Mouse (Mus musculus) neural tube, embryonic 14.5 days (tissue): Measurements from ENCODE around the gene Gm17949. TPM values are rescaled to one million over a fixed set of nuclear protein-coding genes. Genes with fewer than 3 reads are reported as not detected.
"Not testable (repeated sequence)": the region's sequence is repeated elsewhere in the genome, so short reads cannot be mapped to it uniquely, and the experiment has no call there.

ENCODE experiments used
- ATAC-seq: fragments of 200-750 bp; cut with Nextera tagmentation; 2 replicates; pipeline ENCODE4 v1.8.0; 2017; ENCODE audit warnings: low read depth, mild to moderate bottlenecking, moderate TSS enrichment, moderate library complexity
- H3K27ac ChIP-seq: fragments of 300-500 bp; sonication (generic); 2 replicates; pipeline ENCODE4 v1.5.1; 2014; ENCODE audit warnings: low read depth, mild to moderate bottlenecking, control low read depth, low read length, moderate library complexity, mixed read lengths
- H3K27me3 ChIP-seq: fragments of 300-500 bp; sonication (generic); 2 replicates; pipeline ENCODE4 v1.6.1; 2014; ENCODE audit warnings: low read length; ENCODE audit not compliant: control insufficient read depth, insufficient read depth
- H3K36me3 ChIP-seq: fragments of 300-500 bp; sonication (generic); 2 replicates; pipeline ENCODE4 v1.6.1; 2014; ENCODE audit warnings: low read length, mixed read lengths; ENCODE audit not compliant: control insufficient read depth, insufficient read depth
- H3K4me1 ChIP-seq: fragments of 300-500 bp; sonication (generic); 2 replicates; pipeline ENCODE4 v1.6.1; 2014; ENCODE audit warnings: low read length; ENCODE audit not compliant: control insufficient read depth, insufficient read depth
- H3K4me2 ChIP-seq: fragments of 300-500 bp; sonication (generic); 2 replicates; pipeline ENCODE4 v1.6.1; 2014; ENCODE audit warnings: mild to moderate bottlenecking, low read depth, low read length, control low read depth
- H3K4me3 ChIP-seq: fragments of 300-500 bp; sonication (generic); 2 replicates; pipeline ENCODE4 v1.5.1; 2014; ENCODE audit warnings: low read depth, low read length, control low read depth, mixed read lengths
- H3K9ac ChIP-seq: fragments of 300-500 bp; sonication (generic); replicated peaks from 2 replicates; pipeline ENCODE4 v1.6.1; 2014; ENCODE audit warnings: low read depth, mild to moderate bottlenecking, control low read depth, low read length, mixed read lengths
- H3K9me3 ChIP-seq: fragments of 300-500 bp; sonication (generic); 2 replicates; pipeline ENCODE4 v1.6.1; 2016; ENCODE audit warnings: low read length; ENCODE audit not compliant: control insufficient read depth
- WGBS: fragments of 180-500 bp; shearing (Covaris S2); extraction: QIAGEN DNeasy Blood & Tissue Kit; methylation state at CpG from one replicate; pipeline ENCODE4 v1.1.7; 2014; 5-methylcytosine and 5-hydroxymethylcytosine counted together
- polyA plus RNA-seq: library from polyadenylated mRNA; unstranded; fragments of >200 nt; fragmentation: Nextera tagmentation; extraction: Ambion mirVana; gene quantifications from 2 replicates; pipeline ENCODE4 v1.2.1, GENCODE M21; 2014

Gene Gm17949
- polyA plus RNA-seq, 1 experiment from 2014 or later: 0.63 TPM

- ATAC-seq: no peak
- Histone ChIP-seq H3K9ac (peak overlapping the region; percentile 99), H3K27me3 (no peaks in the 10 kb centered on the region; the same call in 1 of the 2 replicates), H3K27ac (no peak overlapping the region), H3K36me3 (peaks cover 30% of the 10 kb centered on the region), H3K4me1 (peaks cover 12% of the 10 kb centered on the region), H3K9me3 (no peaks in the 10 kb centered on the region), H3K4me3 (peak overlapping the region; percentile 91), H3K4me2 (peak overlapping the region; percentile 99)
- 37% methylated on average over 8 of the region's 8 CpGs for WGBS
Measured at GRCm38 (mm10) chr17:57029691-57030090, 18.4 kb downstream of the Gm17949 start.

- Histone ChIP-seq H3K4me3 (peak within 1 kb of the TSS; percentile 91), H3K27me3 (no peaks in the 10 kb centered on the region; the same call in 1 of the 2 replicates), H3K36me3 (peaks cover 16% of the 10 kb centered on the region), H3K27ac (peak within 1 kb of the TSS; percentile 94), H3K9ac (peak within 1 kb of the TSS; percentile 99), H3K4me2 (peak within 1 kb of the TSS; percentile 99), H3K4me1 (peaks cover 12% of the 10 kb centered on the region), H3K9me3 (no peaks in the 10 kb centered on the region)
- ATAC-seq: no peak
- under 1% methylated on average over 48 of the region's 99 CpGs for WGBS
Measured at GRCm38 (mm10) chr17:57030931-57031660, 19.8 kb downstream of the Gm17949 start, which contains the start of gene Khsrp. Khsrp (minus strand) TSS chr17:57031522.

GRCm38 (mm10) chr17:57031661-57032420 is 20.6 kb downstream of the Gm17949 start:
- ATAC-seq: peak; percentile 98
- Histone ChIP-seq H3K27me3 (no peaks in the 10 kb centered on the region; the same call in 1 of the 2 replicates), H3K4me2 (peak overlapping the region; percentile 99), H3K4me3 (peak overlapping the region; percentile 91), H3K36me3 (peaks cover 9% of the 10 kb centered on the region), H3K27ac (peak overlapping the region; percentile 71), H3K9ac (peak overlapping the region; percentile 99), H3K9me3 (no peaks in the 10 kb centered on the region), H3K4me1 (peaks cover 12% of the 10 kb centered on the region)
- under 1% methylated on average over 36 of the region's 38 CpGs for WGBS

- Histone ChIP-seq H3K27me3 (no peaks in the 10 kb centered on the region; the same call in 1 of the 2 replicates), H3K4me3 (no peak overlapping the region), H3K36me3 (no peaks in the 10 kb centered on the region; the same call in 1 of the 2 replicates), H3K9ac (no peak overlapping the region), H3K9me3 (no peaks in the 10 kb centered on the region), H3K4me1 (peaks cover 12% of the 10 kb centered on the region), H3K27ac (no peak overlapping the region), H3K4me2 (no peak overlapping the region)
- 86% methylated on average over 4 of the region's 4 CpGs for WGBS
- ATAC-seq: no peak
Measured at GRCm38 (mm10) chr17:57032854-57033253, 21.6 kb downstream of the Gm17949 start.

GRCm38 (mm10) chr17:57038978-57039377 is 27.7 kb downstream of the Gm17949 start:
- no peaks in the 10 kb centered on the region; the same call in 1 of the 2 replicates for H3K27me3 ChIP-seq
- H3K9me3 ChIP-seq: no peaks in the 10 kb centered on the region
- 37% methylated on average over 8 of the region's 8 CpGs for WGBS
- H3K9ac ChIP-seq: no peak overlapping the region
- H3K4me3 ChIP-seq: no peak overlapping the region
- no peak overlapping the region for H3K27ac ChIP-seq
- no peak for ATAC-seq
- no peaks in the 10 kb centered on the region for H3K36me3 ChIP-seq
- H3K4me2 ChIP-seq: no peak overlapping the region
- no peaks in the 10 kb centered on the region for H3K4me1 ChIP-seq

GRCm38 (mm10) chr17:57041554-57041953 is 30.3 kb downstream of the Gm17949 start, which contains the start of gene Slc25a41:
Slc25a41 (minus strand) TSS chr17:57041654.
- 74% methylated on average over 8 of the region's 8 CpGs for WGBS
- no peak within 1 kb of the TSS for H3K27ac ChIP-seq
- H3K36me3 ChIP-seq: 0 out of 2 replicates have a peak, but pooled peaks cover 6% of the 10 kb centered on the region
- no peak within 1 kb of the TSS for H3K4me3 ChIP-seq
- no peaks in the 10 kb centered on the region for H3K4me1 ChIP-seq
- H3K4me2 ChIP-seq: no peak within 1 kb of the TSS
- ATAC-seq: no peak
- no peak within 1 kb of the TSS for H3K9ac ChIP-seq
- H3K27me3 ChIP-seq: no peaks in the 10 kb centered on the region; the same call in 1 of the 2 replicates
- no peaks in the 10 kb centered on the region for H3K9me3 ChIP-seq

- Histone ChIP-seq H3K9ac (no peak overlapping the region), H3K4me3 (no peak overlapping the region), H3K9me3 (no peaks in the 10 kb centered on the region), H3K27me3 (no peaks in the 10 kb centered on the region), H3K4me2 (no peak overlapping the region), H3K36me3 (peaks cover 15% of the 10 kb centered on the region), H3K27ac (no peak overlapping the region), H3K4me1 (no peaks in the 10 kb centered on the region)
- 26% methylated on average over 5 of the region's 5 CpGs for WGBS
- no peak for ATAC-seq
Measured at GRCm38 (mm10) chr17:57047406-57047805, 36.1 kb downstream of the Gm17949 start.

- H3K36me3 ChIP-seq: peaks cover 27% of the 10 kb centered on the region
- no peak for ATAC-seq
- 94% methylated on average over 3 of the region's 3 CpGs for WGBS
Measured at GRCm38 (mm10) chr17:57048816-57049215, 37.5 kb downstream of the Gm17949 start.

GRCm38 (mm10) chr17:57051679-57052078 is 40.4 kb downstream of the Gm17949 start:
- not testable (repeated sequence) for H3K27me3 ChIP-seq, H3K27ac ChIP-seq, H3K4me2 ChIP-seq, ATAC-seq, H3K9ac ChIP-seq, H3K4me1 ChIP-seq, H3K9me3 ChIP-seq, H3K4me3 ChIP-seq
- WGBS: 91% methylated on average over 4 of the region's 4 CpGs
- peaks cover 31% of the 10 kb centered on the region for H3K36me3 ChIP-seq

More at GRCm38 (mm10) chr17:57048816-57049215, 37.5 kb downstream of the Gm17949 start:
- Histone ChIP-seq H3K4me2 (no peak overlapping the region), H3K4me1 (no peaks in the 10 kb centered on the region), H3K9me3 (no peaks in the 10 kb centered on the region), H3K27ac (no peak overlapping the region), H3K4me3 (no peak overlapping the region), H3K9ac (no peak overlapping the region), H3K27me3 (no peaks in the 10 kb centered on the region)
